Mouse (Mus musculus) C2C12 (cell line): Measurements from ENCODE around the gene Tmem186.

Source experiments
- CEBPB ChIP-seq: IDR thresholded peaks from one replicate; pipeline ENCODE4 v1.6.1; 2011; ENCODE audit warnings: low read depth, mild to moderate bottlenecking, control low read depth, moderate library complexity
- CTCF ChIP-seq: IDR thresholded peaks from one replicate; pipeline ENCODE4 v1.5.1; 2011; ENCODE audit not compliant: control insufficient read depth, insufficient read depth, insufficient read length
- MAX ChIP-seq: IDR thresholded peaks from one replicate; pipeline ENCODE4 v1.6.1; 2011; ENCODE audit warnings: mild to moderate bottlenecking, control low read depth
- MYOG ChIP-seq: IDR thresholded peaks from one replicate; pipeline ENCODE4 v1.6.1; 2011; ENCODE audit not compliant: control insufficient read depth, insufficient read length; ENCODE audit errors: extremely low read depth
- USF1 ChIP-seq: IDR thresholded peaks from one replicate; pipeline ENCODE4 v1.6.1; 2011; ENCODE audit warnings: low read depth, mild to moderate bottlenecking, control low read depth, moderate library complexity

DNA sequence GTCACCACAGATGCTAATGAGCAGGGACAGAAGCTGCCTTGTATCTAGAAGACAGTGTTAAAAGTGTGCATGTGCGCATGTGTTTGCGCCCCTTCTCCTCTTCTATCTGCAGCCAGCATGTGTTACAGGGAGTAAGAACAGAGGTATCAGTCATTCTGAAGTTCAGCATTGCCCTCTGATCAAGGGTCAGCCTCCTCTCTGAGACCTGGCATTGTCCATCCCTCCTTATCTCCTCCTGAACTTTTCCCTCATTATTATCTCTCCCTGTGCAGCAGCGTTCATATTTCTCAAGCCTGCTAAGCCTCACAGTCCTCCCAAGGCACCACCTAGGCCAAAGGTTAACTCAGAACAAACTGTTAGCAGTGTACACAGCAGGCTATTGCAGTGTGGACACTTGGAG is 33.7 kb downstream of the Tmem186 start:
- TF ChIP-seq USF1 (no peak), CTCF (no peak), CEBPB (no peak), MAX (no peak), MYOG (no peak)
